Mouse (Mus musculus) left cerebral cortex, postnatal 25 days (tissue): ENCODE results near the gene Arpc2. TPM values are rescaled to one million over a fixed set of nuclear protein-coding genes. Genes with fewer than 3 reads are reported as not detected.

Experiments used
- DNase-seq, 2 experiments: peaks; one replicate each; pipeline ENCODE4 v3.0.0; 2022; ENCODE audit warnings: low spot score in 2 of 2, mixed read lengths in 1 of 2
- intact Hi-C: fragments of 180-260 bp; cut with DNase I; formaldehyde crosslinking; loops from one replicate; pipeline ENCODE4 v1.15.1; 2025
- total RNA-seq, 2 experiments: library from RNA; stranded (reverse); gene quantifications; 2 replicates each; pipeline ENCODE4 v1.2.3; 2021

Arpc2 gene
- total RNA-seq, 2 experiments from 2014 or later = 266 to 287 TPM

GRCm38 (mm10) chr1:74236590-74237317 is 870 bp downstream of the Arpc2 start:
- DNase-seq = peak in 1 of 2 experiments; percentile 44
- intact Hi-C loops = loop anchor here (2.0 to 5.0 kb wide), 3 partner anchors 48 to 1364 kb away; partner anchors contain the start of genes Aamp, Ctdsp1, Igfbp5 and Pnkd

DNA sequence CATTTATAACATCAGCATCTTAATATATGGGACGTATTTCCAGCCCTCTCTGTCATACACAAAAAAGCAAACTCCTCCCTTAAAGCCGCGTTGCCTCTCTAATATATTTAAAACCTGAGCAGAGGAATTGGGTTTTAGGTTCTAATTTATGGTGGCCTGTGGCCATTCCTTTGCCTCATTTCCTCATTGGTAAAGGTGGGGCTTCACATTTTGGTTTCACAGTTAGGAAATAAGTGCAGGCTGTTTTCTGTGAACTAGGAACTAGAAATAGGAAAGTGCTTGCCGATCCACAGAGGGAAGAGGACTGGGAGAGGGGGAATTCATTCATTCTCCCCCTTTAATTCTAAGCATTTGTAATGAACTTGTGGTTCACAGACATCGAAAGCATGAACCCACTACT is 1.8 kb downstream of the Arpc2 start:
- DNase-seq = no peak
- intact Hi-C loops = loop anchor here (2.0 to 5.0 kb wide), 4 partner anchors 31 to 1365 kb away; partner anchors contain the start of genes Aamp, Ctdsp1, Igfbp5 and Pnkd

GRCm38 (mm10) chr1:74238136-74238535 is 2.3 kb downstream of the Arpc2 start:
- no peak for DNase-seq
- intact Hi-C loops = loop anchor here (2.0 to 5.0 kb wide), 3 partner anchors 31 to 1366 kb away; partner anchors contain the start of genes Ctdsp1 and Igfbp5

GRCm38 (mm10) chr1:74239162-74239561 is 3.3 kb downstream of the Arpc2 start:
- intact Hi-C loops = loop anchor here (2.0 to 5.0 kb wide), 3 partner anchors 32 to 1367 kb away; partner anchors contain the start of genes Ctdsp1 and Igfbp5
- no peak for DNase-seq

DNA sequence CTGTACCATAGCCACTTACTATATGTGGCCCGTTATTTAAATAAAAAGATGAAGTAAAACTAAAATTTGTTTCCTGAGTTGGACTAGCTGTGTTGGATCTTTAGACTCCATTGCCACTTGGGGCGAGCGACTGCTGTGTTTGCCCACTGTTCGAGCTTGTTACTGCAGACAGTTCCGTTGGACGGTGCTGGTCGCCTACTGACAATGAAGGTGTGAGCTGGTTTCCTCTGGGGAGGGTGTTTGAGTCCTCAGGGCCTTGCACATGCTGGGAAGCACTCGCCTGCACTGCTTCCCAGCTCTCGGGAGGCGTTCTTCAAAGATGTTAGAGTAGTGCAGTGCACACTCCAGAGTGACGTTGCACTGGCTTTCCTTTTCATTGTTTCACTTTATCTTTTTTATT is 3.7 kb downstream of the Arpc2 start:
- DNase-seq = peak; percentile 41 to 79
- intact Hi-C loops = loop anchor here (2.0 to 5.0 kb wide), 3 partner anchors 33 to 1367 kb away; partner anchors contain the start of genes Ctdsp1 and Igfbp5

DNA sequence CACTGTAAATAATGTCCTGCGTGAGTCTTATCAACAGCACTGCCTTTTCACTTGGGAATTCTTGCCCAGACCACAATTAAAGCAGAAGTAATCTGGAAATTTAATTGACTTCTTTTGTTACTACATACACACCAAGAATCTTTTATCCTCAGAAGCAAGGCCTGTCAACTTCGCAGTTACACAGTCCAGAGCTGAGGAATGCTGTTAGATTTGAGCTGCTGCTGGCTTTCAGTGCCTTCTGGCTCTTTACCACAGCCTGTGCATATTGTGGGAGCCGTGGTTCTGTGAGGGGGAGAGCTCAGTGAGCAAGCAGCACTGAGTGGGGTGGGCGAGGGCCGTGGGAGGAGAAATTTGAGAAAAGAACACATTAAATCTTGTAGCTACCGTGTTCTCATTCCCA is 4.4 kb downstream of the Arpc2 start:
- peak; percentile 77 to 97 for DNase-seq
- intact Hi-C loops = no loop called here

- intact Hi-C loops = no loop called here
These were observed 4.9 kb downstream of the Arpc2 start for GRCm38 (mm10) chr1:74240832-74241231.

GRCm38 (mm10) chr1:74245525-74245924 is 9.6 kb downstream of the Arpc2 start:
- intact Hi-C loops = no loop called here
- no peak for DNase-seq

More at GRCm38 (mm10) chr1:74240832-74241231, 4.9 kb downstream of the Arpc2 start:
- DNase-seq = no peak

GRCm38 (mm10) chr1:74248799-74249198 is 12.9 kb downstream of the Arpc2 start:
- intact Hi-C loops = no loop called here

DNA sequence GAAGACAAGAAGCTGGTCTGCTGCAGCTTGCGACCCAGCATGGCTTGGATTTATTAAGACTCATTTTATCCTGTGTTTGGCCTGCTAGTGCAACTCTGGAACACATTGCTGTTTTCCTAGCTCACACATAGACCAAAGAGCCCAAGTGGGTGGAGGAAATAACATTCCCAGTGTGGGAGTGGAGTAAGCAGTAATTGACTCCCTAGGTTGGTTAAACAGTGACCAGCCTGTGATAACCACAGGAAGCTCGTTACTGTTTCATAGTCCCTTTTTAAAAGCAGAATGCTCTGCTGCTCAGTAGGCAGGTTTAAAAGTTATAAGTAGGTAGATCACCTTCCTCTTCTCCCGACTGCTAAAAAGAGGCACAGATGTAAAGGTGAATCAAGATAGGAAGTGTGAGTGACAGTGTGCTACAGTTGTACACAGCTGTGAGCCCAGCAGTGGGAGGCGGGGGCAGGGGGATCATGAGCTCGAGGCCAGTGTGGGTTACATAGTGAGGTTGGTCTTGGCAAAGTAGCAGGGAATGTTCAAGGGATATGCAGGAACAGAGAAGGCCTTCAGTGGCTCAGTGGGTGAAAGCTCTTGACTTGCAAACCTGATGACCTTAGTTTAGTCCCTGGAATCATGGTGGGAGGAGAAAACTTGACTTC is 13.6 kb downstream of the Arpc2 start:
- intact Hi-C loops = no loop called here
- DNase-seq = no peak

More at GRCm38 (mm10) chr1:74248799-74249198, 12.9 kb downstream of the Arpc2 start:
- peak in 1 of 2 experiments; percentile 57 for DNase-seq

GRCm38 (mm10) chr1:74250096-74250495 is 14.2 kb downstream of the Arpc2 start:
- intact Hi-C loops = no loop called here

DNA sequence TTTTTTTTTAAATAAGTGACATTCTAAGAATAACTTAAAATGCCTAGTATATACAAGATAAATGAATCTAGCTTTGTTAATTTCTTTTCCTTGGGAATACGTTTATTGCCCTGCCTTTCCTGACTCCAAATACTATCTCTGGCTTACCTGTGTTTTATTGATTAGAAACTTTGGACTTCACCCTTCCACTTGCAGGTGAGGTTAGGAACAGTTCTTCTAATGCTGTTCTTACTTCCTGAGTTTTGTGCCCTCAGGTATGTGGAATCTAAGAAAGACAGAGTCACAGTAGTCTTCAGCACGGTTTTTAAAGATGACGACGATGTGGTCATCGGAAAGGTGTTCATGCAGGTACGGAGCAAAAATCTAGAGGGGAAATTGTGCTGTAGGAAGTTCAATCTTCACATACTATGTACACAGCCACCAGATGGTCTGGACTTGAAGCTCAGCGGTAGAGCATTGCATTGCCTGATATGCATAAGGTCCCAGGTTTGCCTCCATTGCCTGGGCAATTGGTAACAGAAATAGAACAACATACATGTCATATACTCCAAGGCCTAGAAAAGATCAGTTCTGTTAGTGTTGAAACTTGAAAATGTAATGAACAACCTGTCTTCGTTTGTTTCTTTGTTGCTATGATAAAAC is 19.9 kb downstream of the Arpc2 start:
- intact Hi-C loops = no loop called here
- no peak for DNase-seq

More at GRCm38 (mm10) chr1:74250096-74250495, 14.2 kb downstream of the Arpc2 start:
- DNase-seq = no peak

GRCm38 (mm10) chr1:74256782-74257181 is 20.9 kb downstream of the Arpc2 start:
- intact Hi-C loops = no loop called here
- DNase-seq = no peak

DNA sequence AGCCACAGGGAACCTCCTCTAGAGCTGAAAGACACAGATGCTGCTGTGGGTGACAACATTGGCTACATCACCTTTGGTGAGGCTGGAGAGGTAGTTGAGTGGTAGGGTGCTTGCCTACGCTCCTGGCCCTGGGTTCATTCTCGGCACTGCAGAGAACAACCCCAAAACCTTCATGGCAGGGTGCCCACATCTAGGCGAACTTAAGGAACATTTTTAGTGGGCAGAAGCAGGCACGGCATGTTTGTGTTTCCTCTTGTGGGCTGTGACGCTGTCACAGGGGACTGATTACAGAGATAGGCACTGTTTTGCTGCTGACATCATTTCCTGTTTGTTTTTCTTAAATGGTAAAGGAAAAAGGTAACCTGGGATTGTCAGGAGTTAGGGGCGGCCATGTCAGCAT is 26.6 kb downstream of the Arpc2 start:
- intact Hi-C loops = no loop called here
- DNase-seq = no peak

GRCm38 (mm10) chr1:74268750-74269149 is 32.9 kb downstream of the Arpc2 start:
- DNase-seq = no peak
- intact Hi-C loops = no loop called here

DNA sequence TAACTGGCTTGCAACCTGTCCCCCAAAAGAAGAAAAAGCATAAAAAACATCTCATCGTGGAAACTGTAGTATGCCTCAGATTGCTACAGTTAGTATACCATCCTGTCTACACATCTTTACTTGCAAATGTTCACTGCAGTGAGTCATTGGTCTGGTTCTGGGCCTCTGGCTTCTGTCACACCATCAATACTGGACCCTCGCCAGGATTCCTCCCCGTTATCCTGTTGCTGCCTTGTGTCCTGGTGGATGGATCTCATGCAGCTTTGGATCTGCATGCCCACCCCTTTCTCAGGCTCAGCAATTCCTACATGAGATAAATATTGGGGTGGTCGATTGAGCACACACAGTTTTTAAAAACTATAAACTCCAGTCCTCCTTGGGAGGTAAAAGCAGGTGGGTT is 35.8 kb downstream of the Arpc2 start:
- intact Hi-C loops = no loop called here
- DNase-seq = no peak

DNA sequence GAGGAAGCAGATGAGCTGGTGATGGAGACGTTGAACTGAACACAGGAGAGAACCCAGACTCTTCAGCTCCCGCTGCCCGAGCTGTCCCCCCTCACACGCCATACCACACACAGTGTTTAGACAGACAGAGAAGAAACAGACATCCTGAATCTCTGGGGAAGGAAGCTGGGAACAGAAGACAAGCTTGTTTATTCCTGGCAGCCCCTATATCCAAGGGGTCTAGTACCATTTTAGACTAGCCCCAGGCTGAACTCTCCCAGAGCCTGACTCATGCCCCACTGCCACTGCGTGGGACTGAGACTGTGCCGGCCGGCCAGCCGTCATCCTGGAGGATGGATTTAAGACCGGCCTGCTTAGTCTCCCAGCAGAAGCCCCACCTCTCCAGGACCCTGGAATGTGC is 39.1 kb downstream of the Arpc2 start:
- intact Hi-C loops = loop anchor here (5.0 kb wide), 1 partner anchor 68 kb away; no protein-coding TSS in a partner anchor
- no peak for DNase-seq

GRCm38 (mm10) chr1:74277041-74277440 is 41.2 kb downstream of the Arpc2 start:
- DNase-seq = no peak
- intact Hi-C loops = loop anchor here (5.0 kb wide), 1 partner anchor 70 kb away; no protein-coding TSS in a partner anchor

- intact Hi-C loops = loop anchor here (5.0 kb wide), 1 partner anchor 71 kb away; no protein-coding TSS in a partner anchor
- DNase-seq = no peak
These were observed 42.1 kb downstream of the Arpc2 start for GRCm38 (mm10) chr1:74277883-74278537.
